Mouse (Mus musculus) NIH3T3 (cell line): ENCODE results near the gene Exoc1.
A peak's percentile ranks its signal among the peaks of the same experiment; 100 is the strongest.

ENCODE experiments used
- DNase-seq: peaks from one replicate; pipeline ENCODE4 v3.0.0-alpha.2; 2012; ENCODE audit warnings: low read depth

The Exoc1 gene

DNA sequence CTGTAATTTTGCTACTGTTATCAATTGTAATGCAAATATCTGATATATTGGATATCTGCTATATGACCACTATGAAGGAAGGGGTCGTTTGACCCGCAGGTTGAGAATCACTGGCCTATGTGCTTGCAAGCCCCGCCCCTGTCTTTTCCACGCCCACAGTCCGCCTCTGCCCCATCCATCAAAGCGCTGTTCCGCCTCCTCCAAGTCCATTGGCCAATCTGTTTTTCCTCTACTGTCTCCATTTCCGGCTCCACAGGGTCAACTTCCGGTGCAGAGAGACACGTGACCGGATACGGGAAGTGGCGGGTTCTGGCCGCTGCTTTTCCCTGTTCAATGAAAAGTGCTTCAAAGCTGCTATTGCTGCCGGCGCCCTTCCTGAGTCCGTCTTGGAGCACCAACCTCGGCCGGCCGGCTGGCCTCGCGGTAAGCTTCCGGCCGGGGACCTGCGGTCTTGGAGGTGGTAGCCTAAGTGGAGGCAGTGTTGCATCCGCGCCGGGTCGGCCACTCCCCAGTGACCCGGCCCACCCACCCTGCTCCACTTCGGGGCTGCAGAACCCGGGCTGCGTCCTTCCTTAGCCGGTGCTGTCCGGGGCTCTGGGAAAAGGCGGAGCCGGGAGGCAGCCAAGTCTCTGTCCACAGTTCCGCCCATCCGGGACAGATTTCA is at the start of gene Exoc1:
TSS of gene Exoc1 (plus strand) at position 272 of the 664 bp plus-strand sequence.
- peak; percentile 96 for DNase-seq

DNA sequence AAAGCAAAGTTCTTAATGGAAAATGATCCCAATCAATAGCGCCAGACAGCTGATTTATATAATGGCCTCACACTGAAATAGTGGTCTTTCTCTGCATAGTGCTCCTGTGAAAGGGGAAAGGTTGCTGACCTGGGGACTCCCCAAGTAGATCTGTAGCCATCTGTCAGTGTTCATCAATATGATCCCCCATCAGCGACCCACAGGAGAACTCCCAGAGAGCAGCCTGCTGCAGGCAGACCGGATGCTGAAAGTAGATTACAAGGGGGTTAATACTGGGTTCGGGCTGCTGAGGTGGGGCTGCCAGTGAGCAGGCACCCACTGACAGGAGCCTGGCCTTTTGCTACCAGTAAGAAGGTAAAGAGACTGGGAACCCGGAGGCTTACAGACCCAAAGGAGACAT is 45.3 kb upstream of the Exoc1 start, which contains the start of gene Gm7271:
TSS of gene Gm7271 (plus strand) at position 230 of the 400 bp plus-strand sequence.
- DNase-seq: no peak

DNA sequence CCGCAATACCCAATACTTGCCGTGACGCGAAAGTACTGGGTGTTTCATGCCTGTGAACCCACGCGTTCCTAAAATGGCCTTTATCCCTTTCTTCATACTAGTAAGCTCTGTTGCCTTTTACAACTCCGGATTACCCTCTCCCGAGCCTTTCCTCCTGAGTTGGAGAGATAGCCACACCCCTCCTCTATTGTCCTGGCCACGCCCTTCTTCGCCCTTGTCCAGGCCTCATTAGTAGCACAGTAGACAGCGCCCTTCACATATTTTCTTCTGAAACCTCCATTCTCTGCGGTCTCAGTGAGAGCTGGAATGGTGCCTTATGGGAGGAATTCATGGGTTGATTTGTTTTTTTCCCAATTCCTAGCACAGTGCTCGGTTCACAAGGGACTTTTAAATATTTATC is 34.0 kb upstream of the Exoc1 start:
- DNase-seq: no peak

DNA sequence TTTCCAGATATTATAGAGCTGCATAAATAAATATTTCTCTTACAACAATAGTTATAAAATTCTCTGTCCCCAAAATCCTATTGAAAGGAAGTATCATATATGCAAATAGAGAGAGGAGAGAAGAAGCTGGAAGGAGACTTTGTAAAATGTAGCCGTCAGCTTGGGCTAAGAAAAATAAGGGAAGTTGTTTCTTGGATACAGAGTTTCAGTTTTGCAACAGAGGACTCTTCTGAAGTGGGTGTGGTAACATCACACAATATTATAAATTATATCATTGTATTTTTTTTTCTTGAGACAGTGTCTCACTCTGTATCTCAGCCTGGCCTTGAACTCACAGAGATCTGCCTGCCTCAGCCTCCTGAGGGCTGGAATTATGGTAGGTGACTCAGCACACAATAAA is 6.7 kb upstream of the Exoc1 start:
- no peak for DNase-seq

DNA sequence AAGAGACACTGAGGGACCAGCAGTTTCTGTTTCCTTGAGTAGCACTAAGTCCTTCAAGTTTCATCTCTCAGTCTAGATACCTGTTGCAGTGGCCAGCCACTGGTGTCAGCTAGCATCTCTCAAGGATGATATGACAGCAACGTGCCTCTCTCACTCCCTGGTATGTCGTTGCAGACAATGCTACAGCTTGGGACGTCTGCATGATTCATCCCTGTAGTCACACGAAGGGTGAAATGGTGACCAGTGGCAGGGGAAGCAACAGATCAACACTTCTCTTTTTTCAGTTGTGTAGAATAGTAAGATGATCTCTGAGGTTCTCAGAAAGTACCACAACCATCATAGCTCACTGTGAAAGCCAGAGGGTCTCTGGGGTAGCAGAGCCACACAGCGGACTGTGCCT is 4.5 kb upstream of the Exoc1 start:
- no peak for DNase-seq

DNA sequence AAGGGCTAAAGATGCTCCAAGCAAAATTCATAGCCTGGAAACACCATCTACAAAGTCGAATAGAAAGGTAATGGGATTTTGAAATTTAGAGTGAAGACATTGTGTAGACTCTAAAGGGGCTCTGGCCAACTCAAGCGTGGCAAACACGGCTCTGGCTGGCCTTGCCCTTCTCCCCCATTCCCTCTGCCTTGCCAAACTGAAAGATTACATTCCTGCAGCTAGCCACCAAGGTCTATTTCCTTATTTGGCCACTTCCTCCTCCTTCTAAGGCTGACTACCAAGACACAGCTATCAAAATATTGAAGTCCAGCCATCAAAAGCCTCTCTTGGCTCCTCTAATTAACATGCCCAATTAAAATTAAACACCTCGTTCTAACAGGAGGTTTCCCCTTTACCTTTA is 4.0 kb upstream of the Exoc1 start:
- no peak for DNase-seq

DNA sequence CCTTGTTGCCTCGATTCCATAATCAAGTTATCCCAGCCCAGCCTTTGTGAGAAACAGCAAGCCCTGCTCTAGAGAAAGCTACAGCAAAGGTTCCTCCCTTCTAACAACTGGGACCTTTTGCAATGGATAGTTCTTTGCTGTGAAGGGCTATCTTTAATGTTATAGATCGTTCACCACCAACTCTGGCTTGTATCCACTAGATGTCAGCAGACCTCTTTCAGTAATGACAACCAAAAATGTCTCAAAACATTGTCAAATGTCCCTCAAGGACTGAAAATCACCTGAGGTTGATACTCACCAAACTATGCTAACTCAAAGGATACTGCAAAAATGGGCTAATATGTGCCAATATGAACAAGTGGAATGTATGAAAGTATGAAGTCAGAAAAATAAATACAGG is 3.3 kb upstream of the Exoc1 start:
- DNase-seq: peak; percentile 49

DNA sequence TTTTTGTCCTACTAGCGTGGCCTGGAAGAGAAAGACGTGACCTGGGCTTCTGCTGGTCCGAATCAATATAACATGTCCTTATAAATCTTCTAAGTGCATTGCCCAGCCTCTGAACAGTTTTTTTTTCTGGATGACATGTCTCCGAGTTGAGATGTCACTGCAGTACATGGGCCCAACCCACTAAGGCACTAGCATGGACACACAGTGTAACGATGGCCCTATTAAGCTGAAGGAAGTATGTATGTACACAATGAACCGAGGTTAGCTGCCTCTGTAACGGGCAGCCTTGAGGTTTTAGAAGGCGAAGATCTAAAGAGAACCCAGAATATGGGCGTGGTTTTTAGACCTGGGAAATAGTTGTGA is 574 bp downstream of the Exoc1 start:
- DNase-seq: peak; percentile 7

DNA sequence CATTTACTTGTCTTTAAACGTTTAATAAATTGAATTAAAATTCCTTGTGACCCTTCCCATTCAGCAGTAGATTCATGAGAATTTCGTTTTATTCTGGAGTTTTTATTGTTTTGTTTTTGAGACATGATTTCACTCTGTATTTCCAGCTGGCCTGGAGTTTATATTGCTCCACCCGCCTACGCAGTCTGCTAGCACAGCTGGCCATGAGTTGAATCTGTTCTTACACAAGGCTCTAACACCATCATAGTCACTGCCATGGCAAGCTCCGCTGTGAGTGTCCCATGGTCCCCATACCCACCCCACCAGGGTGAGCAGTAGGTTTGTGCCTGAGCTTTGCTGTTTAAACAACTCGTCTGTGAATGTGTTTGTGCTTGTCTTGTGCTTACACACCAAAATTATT is 4.1 kb downstream of the Exoc1 start:
- DNase-seq: no peak

DNA sequence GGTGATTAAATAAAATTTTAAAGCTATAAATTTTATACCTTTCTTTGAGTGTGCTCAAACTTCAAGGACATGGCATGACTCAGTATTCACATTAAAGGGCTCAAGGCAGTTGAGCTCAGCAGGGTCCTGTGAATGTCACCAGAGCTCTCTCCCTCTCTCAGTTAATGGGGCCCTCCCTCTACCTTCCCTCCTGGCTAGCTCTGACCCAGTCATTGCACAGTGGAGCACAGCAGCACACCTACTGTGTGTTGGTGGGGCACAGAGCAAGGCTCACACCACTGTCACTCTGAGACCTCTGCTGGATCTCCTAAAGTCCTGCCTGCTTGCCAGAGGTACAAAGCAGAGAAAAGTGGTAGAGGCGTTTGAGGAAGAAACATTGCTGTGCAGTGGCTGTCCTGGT is 7.1 kb downstream of the Exoc1 start:
- DNase-seq: no peak

DNA sequence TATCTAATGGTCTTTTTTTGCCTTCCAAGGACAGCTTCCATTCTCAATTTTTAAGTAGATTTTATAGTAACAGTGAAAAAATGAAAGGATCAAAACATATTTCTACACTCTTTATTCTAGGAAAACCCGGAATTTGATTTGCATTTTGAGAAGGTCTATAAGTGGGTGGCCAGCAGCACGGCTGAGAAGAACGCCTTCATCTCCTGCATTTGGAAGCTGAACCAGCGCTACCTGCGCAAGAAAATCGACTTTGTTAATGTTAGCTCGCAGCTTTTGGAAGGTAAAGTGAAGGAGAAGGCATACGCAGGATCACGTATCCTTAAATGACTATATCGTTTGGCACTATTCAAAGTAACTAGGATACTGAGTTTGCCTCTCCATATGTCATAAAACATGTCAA is 8.5 kb downstream of the Exoc1 start:
- no peak for DNase-seq

DNA sequence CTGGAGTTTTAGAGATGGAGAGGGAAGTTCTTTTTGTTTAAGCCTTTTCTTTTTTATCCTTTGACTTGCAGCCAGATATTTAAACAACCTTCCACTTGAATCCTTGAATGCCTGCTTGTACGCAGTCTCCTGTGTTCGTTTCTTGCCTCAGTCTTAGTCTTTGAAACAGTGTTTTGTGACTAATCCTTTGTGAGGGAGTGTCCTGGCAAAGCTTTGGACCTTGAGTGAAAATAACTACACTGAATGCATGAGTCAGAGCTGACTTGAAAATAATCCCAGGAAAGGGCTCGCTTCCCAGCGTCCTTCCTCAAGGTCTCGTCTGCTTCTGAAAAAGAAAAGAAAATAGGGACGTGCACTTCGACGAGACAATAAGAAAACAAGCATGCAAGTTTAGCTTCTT is 11.1 kb downstream of the Exoc1 start:
- DNase-seq: peak; percentile 91

DNA sequence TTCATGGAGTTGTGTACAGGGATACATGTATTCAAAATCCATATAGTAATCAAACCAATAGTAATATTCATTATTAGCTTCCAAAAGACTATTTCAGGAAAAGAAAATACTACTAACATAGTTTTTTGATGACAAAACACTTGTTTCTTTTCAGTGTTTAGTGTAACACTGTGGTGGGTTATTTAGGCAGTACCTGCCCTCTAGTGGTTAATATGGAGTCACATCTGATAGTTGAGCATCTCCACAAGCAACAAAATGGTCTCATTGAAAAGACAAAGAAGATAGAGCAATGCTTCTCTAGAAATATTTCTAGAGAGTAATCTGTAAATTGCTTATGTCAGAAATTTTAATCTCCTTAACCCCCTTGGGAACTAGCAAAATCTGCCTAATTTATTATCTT is 11.7 kb downstream of the Exoc1 start:
- peak; percentile 69 for DNase-seq

DNA sequence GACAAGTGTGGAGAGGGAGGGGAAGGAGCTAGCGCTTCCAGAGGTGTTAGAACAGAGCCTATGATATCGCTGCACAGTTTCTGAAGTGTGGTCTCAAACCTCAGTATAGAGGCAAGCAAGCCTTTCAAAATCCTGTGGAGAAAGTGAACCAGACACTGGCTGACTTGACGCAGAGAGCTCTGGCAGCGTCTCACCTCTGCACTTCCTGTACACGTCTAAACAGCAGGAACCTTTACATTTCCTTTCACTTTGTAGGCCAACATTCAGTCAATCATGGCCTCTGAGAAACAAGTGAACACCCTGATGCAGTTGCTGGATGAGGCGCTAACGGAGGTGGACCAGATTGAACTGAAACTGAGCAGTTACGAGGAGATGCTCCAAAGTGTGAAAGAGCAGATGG is 14.1 kb downstream of the Exoc1 start:
- DNase-seq: no peak

DNA sequence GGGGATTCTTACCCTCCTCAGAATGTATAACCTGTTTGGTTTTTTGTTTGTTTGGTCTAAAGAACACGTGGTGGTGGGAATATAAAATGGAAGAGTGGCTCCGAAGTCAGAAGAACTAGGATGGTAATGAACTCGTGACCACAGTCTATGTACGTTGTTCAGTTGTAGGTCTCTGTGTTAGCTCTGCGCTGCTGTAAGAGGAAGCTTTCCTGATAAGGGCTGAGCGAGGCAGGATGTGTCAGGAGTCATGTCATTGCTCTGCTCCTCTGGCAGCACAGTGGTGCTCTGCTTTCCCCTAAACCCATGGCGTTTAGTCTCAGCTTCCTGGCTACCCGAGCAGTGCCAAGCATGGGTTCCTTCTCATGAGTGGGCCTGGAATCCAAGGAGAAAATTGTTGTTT is 21.3 kb downstream of the Exoc1 start:
- DNase-seq: no peak

DNA sequence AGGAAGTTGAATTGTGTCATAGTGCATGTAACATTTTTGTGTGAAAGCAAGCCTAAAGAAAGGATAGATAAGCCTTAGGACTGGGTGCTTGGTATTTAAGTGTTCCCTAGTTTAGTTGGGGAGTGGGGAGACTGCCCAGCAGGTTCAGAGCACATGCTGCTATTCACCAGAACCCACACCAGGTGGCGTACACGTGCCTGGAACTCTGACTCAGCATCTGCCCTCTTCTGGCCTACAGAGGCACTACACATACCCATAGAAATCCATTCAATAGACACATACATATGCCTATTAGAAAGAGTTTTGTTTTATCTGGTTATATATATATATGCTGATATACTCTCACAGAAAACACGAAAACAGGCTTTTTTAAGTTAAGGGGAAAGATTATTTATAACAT is 36.2 kb downstream of the Exoc1 start:
- DNase-seq: peak; percentile 69

DNA sequence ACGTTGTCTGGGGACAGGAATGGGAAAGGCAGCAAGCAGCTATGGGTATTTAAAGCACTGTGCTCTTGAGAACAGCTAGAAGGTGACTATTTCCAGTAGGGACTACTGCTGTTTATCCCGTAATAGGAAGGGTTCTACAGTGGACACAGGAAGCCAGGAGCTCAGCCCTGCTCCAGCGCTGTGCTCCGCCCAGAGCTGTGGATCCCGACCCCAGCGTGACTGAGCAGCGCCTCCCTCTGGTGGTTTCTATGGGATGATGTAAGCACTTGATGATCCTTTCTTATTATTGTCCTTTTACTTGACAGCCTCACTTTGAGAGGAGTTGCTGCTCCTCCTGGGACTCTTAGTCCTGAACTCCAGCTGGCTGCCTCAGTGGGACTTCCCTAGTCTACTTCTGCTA is 45.1 kb downstream of the Exoc1 start:
- DNase-seq: peak; percentile 25

DNA sequence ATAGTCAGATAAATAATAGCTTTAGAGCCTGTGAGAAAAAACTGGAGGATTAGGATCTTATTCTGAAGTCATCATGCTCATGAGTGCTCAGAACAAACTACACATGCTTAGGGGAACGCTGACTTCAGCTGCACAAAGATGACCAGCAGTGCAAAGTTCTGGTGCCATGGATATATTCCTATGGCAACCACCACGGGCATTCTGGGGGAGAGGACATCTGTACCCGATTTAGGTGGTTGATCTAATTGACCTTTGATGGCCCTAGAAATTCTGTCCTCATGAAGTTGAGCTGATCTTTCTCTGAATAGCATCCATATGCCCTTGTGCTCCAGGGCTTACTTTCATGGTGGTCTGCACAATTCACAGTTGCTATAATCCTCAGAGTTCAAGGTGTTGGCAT is 47.9 kb downstream of the Exoc1 start:
- DNase-seq: no peak

DNA sequence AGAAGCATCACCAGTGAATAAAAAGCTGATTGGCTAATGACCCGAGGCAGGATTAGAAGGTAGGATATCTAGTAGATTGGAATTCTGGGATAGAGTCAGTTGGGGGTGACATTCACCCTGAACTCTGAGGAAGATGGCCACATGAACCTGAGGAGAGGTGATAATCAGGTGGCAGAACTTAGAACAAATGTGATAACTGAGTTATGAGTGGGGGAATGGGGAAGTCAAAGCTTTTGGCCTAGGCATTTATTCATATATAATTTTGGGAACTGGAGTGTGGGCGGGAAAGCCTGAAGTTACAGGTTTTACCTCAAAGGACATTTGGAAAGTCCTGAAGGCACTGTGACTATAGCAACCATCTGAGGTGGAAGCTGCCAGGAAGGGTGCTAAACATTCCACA is 56.3 kb downstream of the Exoc1 start:
- no peak for DNase-seq

DNA sequence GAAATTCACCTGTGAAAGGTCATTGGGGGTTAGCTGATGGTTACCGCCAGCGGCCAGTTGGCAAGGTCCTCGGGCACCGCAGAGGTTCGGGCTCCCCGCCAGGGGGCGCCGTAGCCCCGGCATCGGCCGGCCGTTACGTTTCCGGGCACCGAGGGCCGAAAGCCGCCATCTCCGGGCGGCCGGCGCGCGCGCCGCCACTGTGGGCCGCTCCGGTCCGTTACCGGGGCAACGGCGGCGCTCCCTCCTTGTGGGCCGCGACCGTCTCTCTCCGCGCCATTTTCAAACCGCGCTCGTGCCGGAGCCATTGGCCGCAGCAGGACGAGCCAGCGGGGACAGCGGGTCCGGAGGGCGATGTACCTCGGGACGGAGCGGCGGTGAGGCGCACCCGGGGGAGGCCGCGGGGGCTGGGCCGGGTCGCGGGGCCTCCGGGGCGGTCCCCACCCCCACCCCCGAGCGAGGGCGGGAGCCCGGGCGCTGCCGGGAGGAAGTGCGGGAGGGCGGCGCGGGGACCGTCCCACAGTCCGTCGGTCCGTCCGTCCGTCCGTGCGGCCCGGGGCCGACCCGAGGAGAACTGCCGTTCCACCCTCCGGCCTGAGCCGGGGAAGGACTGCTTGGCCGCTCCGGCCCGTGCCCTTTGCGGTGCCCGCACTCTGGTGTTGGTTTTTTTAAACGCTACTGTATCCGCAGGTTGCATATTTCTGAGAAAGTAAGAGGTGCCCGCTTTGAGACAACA is 59.6 kb downstream of the Exoc1 start, which contains the start of gene Cep135:
TSS of gene Cep135 (plus strand) at position 148 of the 733 bp plus-strand sequence.
- DNase-seq: peak; percentile 94

DNA sequence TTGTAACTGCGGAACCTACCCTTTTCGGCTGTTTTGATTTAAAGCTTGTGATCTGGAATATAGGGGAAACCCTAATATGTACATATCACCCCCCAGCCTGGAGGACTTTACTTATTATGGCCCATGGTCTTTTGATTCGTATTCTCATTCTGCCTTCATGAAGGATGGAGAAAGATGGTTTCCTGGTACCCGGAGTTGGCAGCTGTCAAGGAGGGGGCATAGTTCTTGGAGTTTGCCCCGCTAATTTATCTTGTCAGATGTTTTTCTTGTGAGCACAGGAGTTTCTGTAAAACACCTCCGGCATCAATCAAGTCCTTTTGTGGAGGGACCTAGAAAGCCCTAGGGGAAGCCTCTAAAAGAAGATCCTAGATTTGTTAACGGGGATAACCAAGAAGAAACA is 60.2 kb downstream of the Exoc1 start:
- DNase-seq: peak; percentile 39

DNA sequence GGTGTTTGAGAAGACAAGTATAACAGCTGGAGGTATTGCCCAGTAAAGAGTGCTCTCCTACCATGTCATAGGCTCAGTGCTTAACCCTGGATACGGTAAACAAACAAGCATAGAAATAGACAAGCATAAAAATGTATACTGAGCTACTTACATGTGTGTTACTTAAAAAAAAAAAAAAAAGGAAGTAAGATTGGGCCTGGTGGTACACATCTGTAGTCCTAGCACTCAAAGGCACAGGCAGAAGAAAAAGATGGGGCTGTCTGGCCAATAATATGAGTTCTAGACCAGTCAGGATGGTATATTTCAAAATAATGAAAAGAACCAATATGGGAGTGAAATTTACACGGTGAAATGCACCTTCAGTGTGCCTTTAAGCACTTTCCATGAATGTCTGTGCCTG is 60.9 kb downstream of the Exoc1 start:
- DNase-seq: no peak

DNA sequence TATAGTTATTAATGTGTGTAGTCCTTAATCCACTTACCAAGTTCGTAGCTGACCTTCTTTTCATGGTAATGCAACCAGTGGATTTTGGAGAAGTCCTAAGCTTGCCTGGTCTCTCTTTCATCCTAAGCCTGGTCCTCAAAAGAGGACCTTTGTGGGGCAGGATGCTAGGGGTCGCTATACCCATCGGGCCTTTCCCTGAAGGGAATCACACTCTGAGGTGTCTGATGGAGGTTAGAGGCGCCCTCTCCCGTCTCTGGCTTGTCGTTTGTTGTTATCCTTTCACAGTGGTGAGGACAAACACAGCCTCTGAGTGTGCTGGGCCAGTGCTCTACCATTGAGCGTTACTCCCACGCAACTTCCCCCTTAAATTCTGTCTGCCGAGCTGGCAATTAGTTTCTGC is 62.8 kb downstream of the Exoc1 start:
- DNase-seq: no peak
